Mouse (Mus musculus) retina, adult 2 months (tissue): ENCODE results near the gene Kctd5.

ENCODE experiments used
- DNase-seq: peaks from one replicate; pipeline ENCODE4 v3.0.0-alpha.2; 2012; ENCODE audit warnings: low read depth, low spot score

Gene Kctd5

DNA sequence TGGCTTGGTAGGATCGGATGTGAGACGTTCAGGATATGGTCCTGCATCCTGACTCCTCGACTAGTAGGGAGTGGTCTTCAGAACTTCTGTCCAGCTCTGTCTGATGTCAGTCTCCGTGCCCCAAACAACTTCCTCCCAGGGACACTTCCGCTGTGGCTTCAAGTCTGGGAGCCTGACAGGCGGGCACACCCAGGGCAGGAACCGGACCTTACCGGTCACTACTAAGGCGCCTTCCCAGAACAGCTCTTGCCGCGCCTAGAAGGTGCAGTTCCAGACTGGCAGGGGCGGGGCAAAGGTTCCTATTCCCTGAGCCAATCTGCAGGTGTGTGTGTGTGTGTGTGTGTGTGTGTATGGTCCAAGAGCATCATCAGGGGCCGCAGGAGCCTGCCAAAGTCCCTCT lies 35.9 kb downstream of the Kctd5 start:
- no peak for DNase-seq

DNA sequence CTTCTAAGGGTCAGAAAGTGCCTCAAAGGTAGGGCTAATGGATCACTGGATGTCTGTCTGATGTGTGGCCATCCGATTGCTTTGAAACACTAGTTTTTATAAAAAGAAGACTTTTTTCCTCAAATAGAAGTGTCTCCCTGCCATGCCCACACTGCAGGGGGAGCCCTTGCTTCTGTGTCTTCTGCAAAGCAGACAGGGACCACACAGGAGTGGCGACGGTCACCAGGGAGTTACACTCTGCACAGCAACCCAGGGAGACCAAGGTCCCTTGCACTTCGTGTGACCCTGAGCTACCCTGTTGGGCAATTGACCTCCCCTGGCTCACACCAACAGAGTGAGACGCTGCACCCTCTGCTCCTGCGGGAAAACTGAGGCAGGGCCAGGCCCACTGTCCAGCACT lies 36.3 kb downstream of the Kctd5 start:
- DNase-seq, result no peak

DNA sequence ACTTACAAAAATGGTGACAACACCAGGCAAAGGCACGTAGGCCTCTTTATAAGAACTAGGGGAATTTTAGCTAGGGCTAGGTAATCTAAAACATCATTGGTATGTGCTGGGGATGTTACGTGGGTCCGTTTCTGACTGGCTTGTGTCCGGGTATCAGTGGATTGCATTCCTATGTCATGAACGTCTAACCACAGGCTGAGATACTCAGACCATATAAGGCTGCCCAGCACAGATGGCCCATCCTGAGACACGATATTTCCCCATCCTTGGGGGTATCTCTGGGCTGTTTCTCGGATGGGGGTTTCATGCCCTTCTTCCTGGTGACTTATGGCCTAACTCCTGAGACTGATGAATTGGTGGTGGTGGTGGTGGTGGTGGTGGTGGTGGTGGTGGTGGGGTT lies 38.2 kb downstream of the Kctd5 start:
- DNase-seq, result no peak

DNA sequence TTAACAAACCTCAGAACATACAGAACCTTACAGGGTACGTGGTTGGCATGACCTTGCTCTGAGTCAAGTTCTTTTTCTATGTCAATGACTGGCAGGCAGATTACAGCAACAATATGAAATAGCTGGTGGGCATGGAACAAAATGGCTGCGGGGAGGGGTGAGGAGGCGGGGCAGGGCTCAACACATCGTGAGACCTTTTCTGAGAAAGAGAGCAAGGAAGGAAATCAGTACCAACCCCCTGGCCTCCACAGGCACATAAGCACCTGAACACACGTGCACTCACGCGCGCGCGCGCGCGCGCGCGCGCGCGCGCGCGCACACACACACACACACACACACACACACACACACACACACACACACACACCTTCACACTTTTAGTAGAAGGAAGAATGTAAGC lies 42.7 kb downstream of the Kctd5 start:
- no peak for DNase-seq

DNA sequence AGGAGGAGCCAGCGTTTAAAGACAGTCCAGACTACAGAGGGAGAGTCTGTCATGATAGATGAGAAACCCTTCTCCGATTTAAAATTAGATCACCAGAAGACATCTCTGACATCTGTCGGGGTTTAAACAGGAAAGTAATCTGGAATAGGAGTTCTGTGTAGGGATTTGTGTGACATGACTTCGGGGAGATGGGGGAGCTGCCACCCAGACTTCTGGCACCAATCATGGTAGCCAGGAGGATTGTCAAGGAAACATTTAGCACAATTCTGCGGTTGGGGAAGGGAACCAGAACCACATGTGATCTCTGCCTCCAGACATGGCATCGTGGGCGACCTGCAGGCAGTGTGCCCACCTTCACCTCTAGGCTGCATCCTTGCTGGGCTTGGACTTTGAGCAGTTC lies 43.8 kb downstream of the Kctd5 start:
- DNase-seq, result no peak

DNA sequence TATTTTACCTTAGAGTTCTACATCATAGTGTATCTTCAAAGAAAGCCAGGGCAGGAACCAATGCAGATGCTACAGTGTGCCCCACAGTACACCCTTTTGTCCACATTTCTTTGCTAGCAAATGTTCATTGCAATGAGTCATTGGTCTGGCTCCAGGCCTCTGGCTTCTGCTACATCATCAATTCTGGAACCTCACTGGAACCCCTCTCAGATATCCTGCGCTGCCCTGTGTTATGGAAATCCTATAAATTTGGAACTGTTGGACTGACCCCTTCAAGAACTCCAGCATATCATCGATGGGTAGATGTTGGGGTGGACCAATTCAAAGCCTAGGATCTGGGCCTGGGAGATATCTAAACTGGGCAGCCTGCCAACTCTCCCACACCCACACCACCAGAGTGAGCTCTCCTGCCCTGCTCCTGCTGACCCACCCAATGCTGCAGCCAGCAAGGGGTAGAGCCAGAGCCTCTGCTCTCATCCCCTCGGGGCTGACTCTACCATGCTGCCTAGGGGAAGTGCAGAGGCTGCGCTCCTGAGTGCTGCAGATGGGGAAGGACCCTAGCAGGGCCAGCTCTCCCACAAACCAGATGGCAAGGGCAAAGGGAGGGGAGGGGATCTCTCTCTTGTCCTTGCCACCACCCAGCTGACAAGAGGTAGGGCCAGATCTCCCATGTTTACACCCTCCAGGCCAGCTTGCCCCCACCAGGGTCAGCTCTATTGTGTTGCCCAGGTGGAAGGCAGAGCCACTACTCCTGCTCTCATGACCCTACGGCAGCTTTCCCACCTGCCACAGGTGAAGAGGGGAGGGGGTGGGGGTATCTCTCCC lies 51.7 kb downstream of the Kctd5 start:
- no peak for DNase-seq

DNA sequence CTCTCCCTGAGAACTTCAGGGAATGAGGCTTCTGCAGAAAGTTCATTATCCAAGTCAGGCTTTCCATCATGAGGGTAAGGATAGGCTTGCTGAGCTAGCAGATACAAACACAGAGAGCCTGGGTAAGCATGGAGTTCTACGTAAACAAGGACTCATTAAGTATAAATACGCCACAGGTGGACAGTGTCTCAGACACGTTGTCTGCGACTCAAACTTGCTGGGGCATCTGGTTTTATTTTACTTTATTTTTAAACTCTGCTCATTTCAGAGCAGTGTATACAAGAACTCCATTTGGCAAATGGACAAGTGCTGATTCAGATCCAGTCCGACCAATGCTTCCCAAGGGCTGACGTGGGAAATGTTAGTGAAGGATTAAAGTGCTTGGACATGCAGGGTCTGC lies 52.6 kb downstream of the Kctd5 start:
- no peak for DNase-seq

DNA sequence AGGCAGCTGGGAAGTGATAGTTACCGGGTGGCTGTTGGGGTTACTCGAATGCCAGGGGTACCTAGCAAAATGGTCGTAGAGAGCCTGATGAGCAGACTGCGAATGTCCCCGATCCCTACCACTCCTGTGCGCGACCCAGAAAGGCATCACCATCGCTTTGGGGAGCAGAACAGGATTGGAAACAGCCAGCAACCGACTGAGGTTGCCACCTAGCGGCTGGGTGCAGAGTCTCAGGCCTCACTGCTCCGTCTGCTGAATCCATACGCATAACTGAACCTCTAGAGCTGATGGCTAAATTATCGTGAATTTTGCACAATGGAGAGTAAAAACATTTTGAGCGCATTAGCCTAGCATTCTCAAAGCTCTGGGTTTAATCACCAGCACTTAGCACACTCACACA lies 57.6 kb downstream of the Kctd5 start:
- DNase-seq, result no peak

DNA sequence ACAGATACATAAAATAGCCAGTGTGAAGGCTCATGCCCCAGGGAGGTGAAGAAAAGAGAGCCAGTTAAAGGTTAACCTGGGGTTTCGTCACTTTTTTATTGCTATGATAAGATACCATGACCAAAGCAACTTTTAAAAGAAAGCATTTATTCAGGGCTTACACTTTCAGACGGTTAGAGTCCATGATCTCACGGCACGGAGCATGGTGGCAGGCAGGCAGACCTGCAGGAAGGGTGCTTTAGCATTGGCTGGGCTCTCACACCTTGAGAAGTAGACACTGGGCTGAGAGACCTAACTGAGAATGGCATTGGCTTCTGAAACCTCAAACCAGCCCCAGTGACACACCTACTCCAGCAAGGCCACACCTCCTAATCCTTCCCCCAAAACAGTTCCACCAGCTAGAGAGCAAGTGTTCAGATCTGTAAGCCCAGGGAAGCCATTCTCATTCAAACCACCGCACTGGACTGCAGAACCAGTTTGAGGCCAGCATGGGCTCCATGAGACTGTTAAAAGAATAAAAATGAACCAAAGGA lies 58.8 kb downstream of the Kctd5 start:
- DNase-seq, result no peak

DNA sequence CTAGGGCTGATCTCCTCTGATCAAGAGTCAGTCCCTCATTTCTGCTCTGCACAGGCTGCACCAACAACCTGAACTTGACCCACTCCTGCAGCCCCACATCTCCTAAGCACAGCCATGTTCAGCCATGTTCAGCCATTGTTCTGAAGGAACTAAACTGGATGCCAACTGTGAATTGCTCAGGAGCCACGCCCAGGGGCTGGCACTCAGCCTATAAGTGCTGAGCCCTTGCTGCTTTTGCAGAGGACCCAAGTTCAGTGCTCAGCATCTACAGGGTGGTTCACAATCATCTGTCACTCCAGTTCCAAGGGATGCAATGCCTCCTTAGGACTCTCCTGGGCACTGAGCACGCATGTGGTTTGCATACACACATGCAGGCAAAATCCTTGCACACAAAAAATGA lies 60.4 kb downstream of the Kctd5 start:
- DNase-seq, result no peak

DNA sequence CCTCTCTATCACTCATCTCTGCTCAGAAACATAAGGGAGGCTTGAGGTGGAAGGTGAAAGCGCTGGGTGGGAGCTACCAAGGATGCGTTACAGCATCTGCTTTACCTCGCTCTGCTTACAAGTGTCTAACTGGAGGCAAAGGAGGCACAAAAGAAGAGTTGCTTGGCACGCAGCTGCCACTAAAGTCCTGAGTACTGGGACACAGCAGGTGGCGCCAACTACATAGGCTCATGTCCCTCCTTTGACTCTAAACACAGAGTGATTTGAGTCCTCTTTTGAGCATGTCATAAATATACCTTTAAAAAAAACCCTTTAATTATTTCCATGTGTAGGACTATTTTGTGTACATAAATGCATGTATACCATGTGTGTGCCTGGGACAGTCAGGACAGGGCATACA lies 63.7 kb downstream of the Kctd5 start:
- DNase-seq, result no peak

DNA sequence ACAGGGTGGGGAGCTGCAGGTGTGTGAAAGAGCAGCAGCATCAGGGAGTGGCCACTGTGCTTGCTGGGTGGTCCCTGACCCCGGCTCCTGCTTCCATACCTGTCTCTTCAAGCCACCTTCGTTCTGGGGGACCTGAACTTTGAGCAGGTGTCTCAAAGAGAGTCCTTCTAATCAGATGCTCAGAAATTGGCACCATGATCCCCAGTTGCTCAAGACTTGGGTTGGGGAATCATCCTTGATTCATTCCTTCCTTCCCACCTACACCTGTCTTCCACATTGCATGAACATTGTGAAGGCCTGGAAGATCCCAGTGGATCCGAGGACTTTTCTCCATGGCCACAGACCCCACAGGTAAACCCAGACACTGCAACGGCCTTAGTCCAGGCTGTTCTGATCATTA lies 65.2 kb downstream of the Kctd5 start:
- no peak for DNase-seq

DNA sequence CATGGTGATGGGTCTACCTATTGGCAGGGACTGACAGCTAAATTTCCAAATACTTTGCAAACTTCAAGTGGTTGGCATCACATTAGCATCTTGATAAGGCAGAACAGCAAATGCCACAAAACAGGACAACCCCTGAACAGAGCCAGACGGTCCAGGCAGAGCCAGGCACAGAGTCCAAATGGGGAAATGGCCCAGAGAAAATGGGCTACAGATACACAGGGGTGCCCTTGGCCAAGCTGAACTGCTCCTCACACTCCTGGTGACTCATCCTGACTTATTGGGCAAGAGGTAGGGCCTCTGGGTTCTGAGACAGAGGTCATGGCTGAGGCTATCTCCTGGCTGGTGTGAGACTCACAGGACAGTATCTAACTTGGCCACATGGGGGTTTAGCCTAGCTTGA lies 65.9 kb downstream of the Kctd5 start:
- DNase-seq, result no peak

DNA sequence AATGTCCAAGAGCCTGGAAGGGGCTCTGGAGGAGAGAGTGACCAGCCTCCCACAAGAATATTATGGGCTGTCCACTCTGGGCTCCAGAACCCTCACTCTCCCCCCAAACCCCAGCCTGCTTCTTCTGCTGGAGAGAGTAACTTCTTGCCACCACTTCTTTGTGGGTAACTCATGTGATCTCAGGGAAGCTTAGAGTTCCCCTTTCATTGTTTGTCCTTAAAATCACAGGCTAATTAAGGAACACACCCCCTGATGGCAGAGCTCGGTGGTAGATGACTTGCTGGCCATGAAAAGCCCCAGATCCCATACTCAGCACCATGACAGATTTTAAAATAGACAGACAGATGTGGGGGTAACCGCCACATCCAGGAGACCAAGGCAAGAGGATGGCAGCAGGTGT lies 66.4 kb downstream of the Kctd5 start:
- no peak for DNase-seq

DNA sequence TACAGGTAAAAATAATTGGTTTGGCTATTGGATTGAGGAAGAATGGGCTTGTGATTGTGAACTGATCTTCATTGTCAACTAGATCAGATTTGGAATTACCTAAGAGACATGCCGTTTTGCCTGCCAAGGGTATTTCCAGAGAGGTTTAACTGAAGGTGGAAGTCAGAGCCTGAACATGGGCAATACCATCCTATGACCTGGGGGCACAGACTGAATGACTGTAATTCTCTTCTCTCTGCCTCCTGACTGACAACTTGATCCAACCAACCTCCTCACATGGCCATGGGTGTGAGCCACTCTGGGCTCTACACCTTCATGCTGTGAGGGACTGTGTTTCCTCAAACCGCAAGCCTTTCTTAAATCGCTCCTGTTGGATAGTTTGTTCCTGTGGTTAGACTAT lies 68.2 kb downstream of the Kctd5 start:
- no peak for DNase-seq

DNA sequence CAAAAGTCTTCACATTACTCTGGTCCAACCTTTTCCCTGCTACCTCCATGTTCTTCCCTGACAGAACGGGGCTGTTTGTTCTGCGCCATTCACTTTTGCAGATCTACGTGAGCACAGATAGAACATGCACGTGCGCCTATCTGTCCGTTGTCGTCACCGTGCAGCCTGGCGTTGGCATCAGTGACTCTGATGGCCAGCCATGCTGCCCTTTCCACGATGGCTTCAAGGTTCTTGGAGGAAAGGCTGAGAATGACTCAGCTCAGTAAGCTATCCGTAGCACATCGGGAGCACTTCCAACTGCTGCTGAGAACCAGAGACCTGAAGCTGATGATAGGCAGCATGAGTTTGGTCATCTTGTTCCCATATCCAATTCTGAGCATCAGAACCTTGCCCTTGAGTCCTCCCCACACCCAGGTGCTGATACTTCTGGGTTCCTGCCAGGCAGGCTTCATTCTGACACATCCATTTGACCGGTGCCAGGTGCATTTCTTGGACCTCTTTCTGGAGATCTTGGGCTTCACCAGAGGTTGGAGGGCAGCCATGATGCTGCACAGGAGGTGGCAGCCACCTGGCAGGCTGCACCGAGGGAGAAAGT lies 69.1 kb downstream of the Kctd5 start:
- DNase-seq, result no peak

DNA sequence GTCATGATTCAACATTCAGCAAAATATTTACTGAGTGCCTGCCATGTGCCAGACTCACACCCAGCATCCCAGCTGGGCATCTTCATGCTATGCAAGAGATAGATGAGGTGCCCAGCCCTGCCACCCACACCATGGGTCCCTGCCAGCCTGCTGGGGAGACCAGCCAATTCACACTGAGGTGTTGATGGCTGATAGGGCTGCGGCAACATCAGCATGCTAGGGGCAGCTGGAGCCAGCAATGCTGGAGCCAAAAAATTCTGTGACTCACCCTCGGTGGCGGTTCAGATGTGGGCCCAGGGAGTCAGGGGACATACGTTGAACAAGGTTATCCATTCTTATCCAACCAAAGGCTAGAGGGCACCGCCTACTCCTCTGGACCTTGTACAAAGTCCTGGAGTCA lies 72.9 kb downstream of the Kctd5 start:
- no peak for DNase-seq

DNA sequence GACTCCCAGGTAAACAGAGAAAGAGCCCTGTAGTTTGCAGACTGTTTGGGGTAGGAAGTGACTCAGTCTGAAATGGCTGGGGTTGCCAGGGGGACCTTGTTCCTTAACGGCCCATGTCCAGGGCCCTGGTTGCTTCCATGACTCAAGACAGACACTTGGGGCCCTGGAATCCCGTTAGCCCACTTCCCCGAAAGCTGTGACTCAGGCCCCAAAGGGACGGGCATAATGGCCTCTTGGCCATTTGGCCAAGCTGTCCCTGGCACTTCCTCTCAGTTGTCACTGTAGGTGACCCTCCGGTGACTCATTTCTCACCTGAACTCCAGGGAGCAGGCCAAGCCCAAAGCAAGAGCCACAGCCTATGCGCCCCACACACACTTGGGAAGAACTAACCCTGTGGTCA lies 74.9 kb downstream of the Kctd5 start:
- DNase-seq, result no peak

DNA sequence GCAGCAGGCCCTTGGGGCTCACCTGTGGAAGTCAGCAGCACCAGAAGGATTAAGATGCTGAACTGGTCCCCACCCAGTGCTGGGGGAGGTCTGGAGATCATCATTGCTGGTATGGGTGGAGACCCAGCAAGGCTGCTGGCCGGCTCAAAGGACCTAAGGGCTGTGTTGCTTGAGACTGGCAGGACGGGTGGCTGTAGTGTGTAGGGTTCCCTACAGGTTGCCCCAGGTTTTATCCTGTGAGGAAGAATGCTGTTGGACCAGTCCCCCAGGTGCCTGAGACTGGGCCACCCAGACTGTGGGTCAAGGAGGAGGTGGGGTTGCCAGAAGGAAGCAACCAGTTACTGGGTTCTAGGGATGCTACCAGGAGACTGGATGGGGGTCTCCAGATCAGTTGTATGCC lies 75.4 kb downstream of the Kctd5 start, which contains the start of gene Prss22:
Gene Prss22 (minus strand): TSS at position 200 of the 400 bp plus-strand sequence.
- DNase-seq, result no peak
